Mouse (Mus musculus) heart, adult 2 months (tissue): ENCODE results near the gene Lgals3. TPM values are rescaled to one million over a fixed set of nuclear protein-coding genes. Genes with fewer than 3 reads are reported as not detected.
A peak's percentile ranks its signal among the peaks of the same experiment; 100 is the strongest.

Experiments
- DNase-seq, 2 experiments: peaks; one replicate each; pipeline ENCODE4 v3.0.0; 2021
- H3K27ac ChIP-seq: fragments of 200-600 bp; 2 replicates; pipeline ENCODE4 v1.8.1; 2022
- H3K27me3 ChIP-seq: fragments of 200-500 bp; 2 replicates; pipeline ENCODE4 v1.6.1; 2012; ENCODE audit warnings: mild to moderate bottlenecking, low read length, inconsistent platforms, mixed read lengths; ENCODE audit not compliant: control insufficient read depth, insufficient read depth
- H3K36me3 ChIP-seq: fragments of 200-500 bp; 2 replicates; pipeline ENCODE4 v1.6.1; 2012; ENCODE audit warnings: low read length, inconsistent platforms; ENCODE audit not compliant: control insufficient read depth, insufficient read depth
- H3K4me1 ChIP-seq: fragments of 200-500 bp; 2 replicates; pipeline ENCODE4 v1.6.1; 2011; ENCODE audit warnings: low read length; ENCODE audit not compliant: control insufficient read depth, insufficient read depth
- H3K4me3 ChIP-seq: fragments of 200-600 bp; 2 replicates; pipeline ENCODE4 v1.8.1; 2022
- H3K79me2 ChIP-seq: fragments of 200-500 bp; replicated peaks from 2 replicates; pipeline ENCODE4 v1.6.1; 2012; ENCODE audit warnings: mild to moderate bottlenecking, inconsistent platforms, low read length, moderate library complexity, mixed read lengths; ENCODE audit not compliant: control insufficient read depth, insufficient read depth
- H3K9ac ChIP-seq: fragments of 200-500 bp; 2 replicates; pipeline ENCODE4 v1.6.1; 2012; ENCODE audit warnings: low read depth, mild to moderate bottlenecking, control low read depth, inconsistent platforms, low read length, mixed read lengths
- CTCF ChIP-seq: fragments of 200-600 bp; IDR thresholded peaks from 2 replicates; pipeline ENCODE4 v1.8.1; 2022; ENCODE audit warnings: antibody characterized with exemption, mild to moderate bottlenecking, moderate library complexity
- EP300 ChIP-seq: fragments of 200-500 bp; IDR thresholded peaks from 2 replicates; pipeline ENCODE4 v1.6.1; 2011; ENCODE audit warnings: low read depth, low read length, control low read depth; ENCODE audit not compliant: insufficient read depth
- POLR2A ChIP-seq: fragments of 200-500 bp; IDR thresholded peaks from 2 replicates; pipeline ENCODE4 v1.6.1; 2011; ENCODE audit warnings: mild to moderate bottlenecking, low read depth, low read length, control low read depth; ENCODE audit not compliant: insufficient read depth
- WGBS: fragments of 180-500 bp; shearing (Covaris S2); methylation state at CpG from one replicate; pipeline ENCODE4 v1.1.7; 2018; 5-methylcytosine and 5-hydroxymethylcytosine counted together
- intact Hi-C: fragments of 180-260 bp; cut with DNase I; formaldehyde crosslinking; loops from one replicate; pipeline ENCODE4 v1.15.1; 2025
- polyA plus RNA-seq: library from polyadenylated mRNA; depleted of rRNA; stranded (reverse); fragments of >200 nt; gene quantifications from 2 replicates; pipeline ENCODE4 v1.2.3, GENCODE M21; 2012
- total RNA-seq, 2 experiments: library from RNA; stranded (reverse); gene quantifications; 2 replicates each; pipeline ENCODE4 v1.2.3; 2021

The Lgals3 gene
- total and polyA plus RNA-seq, 3 experiments = 3.2 to 19.0 (median 5.8) TPM

DNA sequence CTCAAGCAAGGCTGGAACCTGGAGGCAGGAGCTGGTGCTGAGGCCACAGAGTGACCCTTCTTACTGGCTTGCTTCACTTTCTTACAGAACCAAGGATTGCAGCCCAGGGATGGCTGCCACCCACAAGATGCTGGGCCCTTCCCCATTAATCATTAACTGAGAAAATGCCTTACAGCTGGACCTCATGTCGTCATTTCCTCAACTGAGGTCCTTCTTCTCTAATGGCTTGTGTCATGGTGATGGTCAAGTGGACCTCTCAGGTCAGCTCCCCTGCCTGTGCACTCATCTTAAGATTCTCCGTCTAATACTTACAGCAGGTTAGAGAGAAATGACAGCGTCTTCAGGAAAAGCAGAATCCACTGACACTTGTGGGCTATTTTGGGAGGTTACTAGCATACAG lies 49.8 kb downstream of the Lgals3 start:
- intact Hi-C loops = loop anchor here (5.0 kb wide), 2 partner anchors 55 to 140 kb away; partner anchors contain the start of genes Socs4 and Wdhd1
- TF ChIP-seq CTCF = no peak
- no peak for TF ChIP-seq EP300
- no peak for TF ChIP-seq POLR2A
- WGBS = 29% methylated on average over 3 of the region's 3 CpGs
- no peak overlapping the region for H3K27ac ChIP-seq
- H3K4me3 ChIP-seq = no peak overlapping the region
- H3K27me3 ChIP-seq = no peaks in the 10 kb centered on the region
- H3K4me1 ChIP-seq = peaks cover 1% of the 10 kb centered on the region; the same call in 1 of the 2 replicates
- no peak for DNase-seq
- no peaks in the 10 kb centered on the region for H3K79me2 ChIP-seq
- H3K9ac ChIP-seq = no peak overlapping the region
- no peaks in the 10 kb centered on the region for H3K36me3 ChIP-seq

DNA sequence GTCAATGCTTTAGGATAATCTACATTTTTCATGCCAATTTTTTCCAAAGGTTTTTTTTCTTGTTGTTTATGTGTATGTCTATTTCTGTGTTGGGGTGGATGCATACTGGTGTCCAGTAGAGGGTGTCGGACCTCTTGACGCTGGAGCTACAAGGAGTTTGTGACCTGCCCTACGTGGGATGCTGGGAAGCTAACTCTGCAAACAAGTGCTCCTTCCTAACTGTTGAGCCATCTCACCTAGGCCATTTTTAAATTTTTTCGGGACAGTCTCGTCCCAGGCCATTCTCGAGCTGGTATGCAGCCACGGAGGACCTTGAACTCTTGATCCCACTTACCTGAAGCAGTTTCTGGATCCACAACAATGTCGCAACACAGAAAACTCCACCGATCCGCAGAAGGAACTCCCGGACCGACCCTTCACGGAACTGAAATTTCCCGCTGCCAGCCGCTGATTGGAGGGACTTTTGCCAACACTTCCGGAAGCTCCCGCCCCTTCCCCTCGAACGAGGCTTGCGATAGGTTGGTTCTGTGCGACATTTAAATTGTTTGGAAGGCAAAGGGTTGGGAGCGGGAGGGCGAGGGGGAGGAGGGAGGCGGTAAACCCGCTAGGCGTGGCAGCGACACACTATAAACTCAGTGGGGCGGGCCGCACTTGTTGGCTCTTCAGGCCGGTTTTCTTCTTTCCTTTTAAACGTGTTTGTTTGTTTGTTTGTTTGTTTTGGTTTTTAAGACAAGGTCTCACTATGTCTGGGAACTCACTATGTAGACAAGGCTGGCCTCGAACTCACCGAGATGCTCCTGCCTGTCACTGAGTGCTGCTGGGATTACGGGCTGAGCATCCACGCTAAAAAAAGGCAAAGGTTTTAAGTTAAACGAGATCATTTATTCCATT lies 50.5 kb downstream of the Lgals3 start, which contains the start of gene Dlgap5:
TSS of gene Dlgap5 (minus strand) at position 633 of the 891 bp plus-strand sequence.
- WGBS = 1% methylated on average over 36 of the region's 36 CpGs
- H3K9ac ChIP-seq = peak within 1 kb of the TSS; percentile 18
- intact Hi-C loops = loop anchor here (5.0 kb wide), 2 partner anchors 54 to 141 kb away; partner anchors contain the start of genes Socs4 and Wdhd1

GRCm38 (mm10) chr14:47418666-47418991 lies 51.1 kb downstream of the Lgals3 start:
- H3K4me3 ChIP-seq = peak overlapping the region; percentile 52
- peak overlapping the region; percentile 5; the same call in 1 of the 2 replicates for H3K9ac ChIP-seq
- intact Hi-C loops = loop anchor here (5.0 kb wide), 2 partner anchors 54 to 141 kb away; partner anchors contain the start of genes Socs4 and Wdhd1

More for the DNA sequence above, 50.5 kb downstream of the Lgals3 start, which contains the start of gene Dlgap5:
- DNase-seq = peak; percentile 92 to 93
- Histone ChIP-seq H3K27ac (peak within 1 kb of the TSS; percentile 47), H3K4me1 (peaks cover 1% of the 10 kb centered on the region; the same call in 1 of the 2 replicates), H3K36me3 (no peaks in the 10 kb centered on the region), H3K4me3 (peak within 1 kb of the TSS; percentile 52), H3K79me2 (no peaks in the 10 kb centered on the region), H3K27me3 (no peaks in the 10 kb centered on the region)
- TF ChIP-seq CTCF (peak; percentile 19), POLR2A (no peak)

DNA sequence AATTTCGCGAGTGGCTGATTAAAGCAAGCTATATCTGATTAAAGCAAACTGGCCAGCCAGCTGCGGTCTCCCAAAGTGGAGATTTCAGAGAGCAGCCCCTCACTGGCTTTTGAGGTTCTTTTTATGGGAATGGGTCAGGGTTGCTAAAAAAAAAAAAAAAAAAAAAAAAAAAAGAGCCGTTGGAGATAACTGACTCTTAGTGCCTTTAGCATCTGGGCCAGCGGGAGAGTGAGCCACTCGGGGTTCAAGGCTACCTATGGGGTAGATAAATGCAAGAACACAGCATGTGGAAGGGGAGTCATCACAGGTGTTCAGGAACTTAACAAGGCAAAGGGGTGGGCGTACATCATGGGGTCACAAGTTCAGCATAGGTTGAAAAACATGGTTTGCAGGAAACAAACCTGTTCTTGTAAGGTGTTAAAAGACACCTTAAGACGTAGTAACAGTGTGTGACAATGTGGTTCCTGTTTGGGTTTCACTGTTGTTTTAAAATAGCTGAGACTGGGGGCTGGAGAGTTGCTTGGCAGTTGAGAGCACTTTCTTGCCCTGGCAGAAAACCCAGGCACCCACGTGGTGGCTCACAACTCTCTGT lies 51.6 kb downstream of the Lgals3 start:
- Histone ChIP-seq H3K79me2 (no peaks in the 10 kb centered on the region), H3K27ac (no peak overlapping the region), H3K9ac (no peak overlapping the region), H3K36me3 (no peaks in the 10 kb centered on the region), H3K4me3 (no peak overlapping the region), H3K27me3 (no peaks in the 10 kb centered on the region), H3K4me1 (peaks cover 1% of the 10 kb centered on the region; the same call in 1 of the 2 replicates)
- TF ChIP-seq CTCF (no peak), POLR2A (no peak), EP300 (no peak)
- 80% methylated on average over 9 of the region's 9 CpGs for WGBS
- intact Hi-C loops = loop anchor here (5.0 kb wide), 2 partner anchors 53 to 142 kb away; partner anchors contain the start of genes Socs4 and Wdhd1
- DNase-seq = no peak

More at GRCm38 (mm10) chr14:47418666-47418991, 51.1 kb downstream of the Lgals3 start:
- no peaks in the 10 kb centered on the region for H3K79me2 ChIP-seq
- WGBS = 32% methylated on average over 5 of the region's 5 CpGs
- H3K27me3 ChIP-seq = no peaks in the 10 kb centered on the region
- TF ChIP-seq EP300 (no peak), POLR2A (no peak)
- H3K36me3 ChIP-seq = no peaks in the 10 kb centered on the region
- H3K27ac ChIP-seq = peak overlapping the region; percentile 47
- DNase-seq = no peak
- peaks cover 1% of the 10 kb centered on the region; the same call in 1 of the 2 replicates for H3K4me1 ChIP-seq

DNA sequence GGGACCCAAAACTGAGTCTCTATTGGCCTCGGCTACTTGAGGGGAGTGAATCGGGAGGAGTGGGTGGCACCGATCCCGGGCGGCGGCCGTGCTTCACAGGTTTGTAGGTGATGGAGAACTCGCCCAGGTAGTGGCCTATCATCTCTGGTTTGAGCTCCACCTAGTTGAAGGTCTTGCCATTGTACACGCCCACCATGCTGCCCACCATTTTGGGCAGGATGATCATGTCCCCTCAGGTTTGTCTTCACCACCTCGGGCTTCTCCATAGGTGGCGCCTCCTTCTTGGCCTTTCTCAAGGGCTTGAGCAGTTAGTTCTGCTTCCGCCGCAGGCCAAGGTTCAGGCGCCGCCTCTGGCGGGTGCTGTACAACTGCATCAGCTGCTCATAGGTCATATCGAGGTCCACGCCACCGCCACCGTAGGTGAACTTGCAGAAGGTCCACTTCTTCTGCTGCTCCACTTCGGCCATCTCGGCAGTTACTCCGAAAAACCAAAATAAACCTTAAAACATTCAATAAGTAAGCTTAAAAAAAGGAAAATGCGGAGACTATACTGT lies 52.2 kb downstream of the Lgals3 start:
- TF ChIP-seq CTCF (no peak), EP300 (no peak), POLR2A (no peak)
- WGBS = 92% methylated on average over 24 of the region's 24 CpGs
- intact Hi-C loops = loop anchor here (5.0 kb wide), 2 partner anchors 53 to 142 kb away; partner anchors contain the start of genes Socs4 and Wdhd1

More for the DNA sequence above, 52.2 kb downstream of the Lgals3 start:
- no peaks in the 10 kb centered on the region for H3K79me2 ChIP-seq
- H3K27ac ChIP-seq = no peak overlapping the region
- no peaks in the 10 kb centered on the region for H3K27me3 ChIP-seq
- no peak overlapping the region for H3K4me3 ChIP-seq
- H3K9ac ChIP-seq = no peak overlapping the region
- no peaks in the 10 kb centered on the region for H3K36me3 ChIP-seq
- H3K4me1 ChIP-seq = peaks cover 1% of the 10 kb centered on the region; the same call in 1 of the 2 replicates
- DNase-seq = no peak
